Mouse (Mus musculus) E14TG2a.4 (cell line): ENCODE data around the gene Rsg1.

Source experiments
- CTCF ChIP-seq: conservative IDR thresholded peaks from 2 replicates; pipeline ENCODE4 v1.5.1; 2014; ENCODE audit warnings: low read length
- NANOG ChIP-seq: IDR thresholded peaks from 2 replicates; pipeline ENCODE4 v1.6.1; 2014; ENCODE audit warnings: borderline replicate concordance, low read length, mixed read lengths
- POU5F1 ChIP-seq: IDR thresholded peaks from 2 replicates; pipeline ENCODE4 v1.6.1; 2014; ENCODE audit warnings: low read length, borderline replicate concordance

DNA sequence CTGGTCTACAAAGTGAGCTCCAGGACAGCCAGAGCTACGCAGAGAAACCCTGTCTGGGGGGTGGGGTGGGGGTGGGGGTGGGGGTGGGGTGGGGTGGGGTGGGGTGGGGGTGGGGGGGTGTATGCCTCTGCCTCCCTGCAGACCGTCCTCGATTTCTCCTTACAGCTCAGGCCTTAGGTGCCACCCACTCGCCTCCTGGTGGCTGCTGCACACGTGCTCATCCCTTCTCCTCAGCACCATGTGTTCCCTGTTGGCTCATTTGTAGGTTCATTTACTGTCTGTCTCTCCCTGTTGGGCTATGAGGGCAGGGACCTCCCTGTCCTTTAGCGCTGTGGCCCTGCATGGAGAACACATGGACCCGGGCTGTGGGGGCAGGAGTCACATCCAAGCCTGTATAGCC lies 57.5 kb downstream of the Rsg1 start:
- TF ChIP-seq CTCF (no peak; the same call in 1 of the 2 replicates), NANOG (no peak), POU5F1 (no peak)
